Mouse (Mus musculus) kidney, adult 2 months (tissue): ENCODE results near the gene Adrb1. TPM values are rescaled to one million over a fixed set of nuclear protein-coding genes. Genes with fewer than 3 reads are reported as not detected.

Source experiments
- DNase-seq: peaks from one replicate; pipeline ENCODE4 v3.0.0; 2021
- H3K27ac ChIP-seq: fragments of 200-500 bp; 2 replicates; pipeline ENCODE4 v1.5.1; 2012; ENCODE audit warnings: low read depth, low read length, control low read depth, inconsistent platforms; ENCODE audit not compliant: insufficient read depth
- H3K27me3 ChIP-seq: fragments of 200-500 bp; replicated peaks from 2 replicates; pipeline ENCODE4 v1.6.1; 2012; ENCODE audit warnings: mild to moderate bottlenecking, moderate library complexity, low read length, inconsistent platforms; ENCODE audit not compliant: control insufficient read depth, insufficient read depth
- H3K36me3 ChIP-seq: fragments of 200-500 bp; 2 replicates; pipeline ENCODE4 v1.6.1; 2012; ENCODE audit warnings: mild to moderate bottlenecking, moderate library complexity, low read length, inconsistent platforms; ENCODE audit not compliant: control insufficient read depth, insufficient read depth
- H3K4me1 ChIP-seq: fragments of 200-500 bp; 2 replicates; pipeline ENCODE4 v1.6.1; 2011; ENCODE audit warnings: low read length; ENCODE audit not compliant: control insufficient read depth, insufficient read depth
- H3K4me3 ChIP-seq: fragments of 200-500 bp; 2 replicates; pipeline ENCODE4 v1.5.1; 2011; ENCODE audit warnings: mild to moderate bottlenecking, low read depth, low read length, control low read depth; ENCODE audit not compliant: insufficient read depth
- CTCF ChIP-seq: fragments of 200-500 bp; conservative IDR thresholded peaks from 2 replicates; pipeline ENCODE4 v1.5.1; 2011; ENCODE audit warnings: low read depth, mild to moderate bottlenecking, control low read depth, low read length, moderate library complexity, mixed read lengths; ENCODE audit not compliant: insufficient read depth, insufficient read length
- POLR2A ChIP-seq: fragments of 200-500 bp; IDR thresholded peaks from one replicate; pipeline ENCODE4 v1.6.1; 2011; ENCODE audit warnings: low read depth, low read length, control low read depth
- WGBS: fragments of 180-500 bp; shearing (Covaris S2); methylation state at CpG from one replicate; pipeline ENCODE4 v1.1.7; 2018; 5-methylcytosine and 5-hydroxymethylcytosine counted together
- polyA plus RNA-seq: library from polyadenylated mRNA; depleted of rRNA; stranded (reverse); fragments of >200 nt; gene quantifications from 2 replicates; pipeline ENCODE4 v1.2.3, GENCODE M21; 2012; rRNA removed

The Adrb1 gene
- polyA plus RNA-seq, result 2.7 and 3.4 TPM in 2 replicates

DNA sequence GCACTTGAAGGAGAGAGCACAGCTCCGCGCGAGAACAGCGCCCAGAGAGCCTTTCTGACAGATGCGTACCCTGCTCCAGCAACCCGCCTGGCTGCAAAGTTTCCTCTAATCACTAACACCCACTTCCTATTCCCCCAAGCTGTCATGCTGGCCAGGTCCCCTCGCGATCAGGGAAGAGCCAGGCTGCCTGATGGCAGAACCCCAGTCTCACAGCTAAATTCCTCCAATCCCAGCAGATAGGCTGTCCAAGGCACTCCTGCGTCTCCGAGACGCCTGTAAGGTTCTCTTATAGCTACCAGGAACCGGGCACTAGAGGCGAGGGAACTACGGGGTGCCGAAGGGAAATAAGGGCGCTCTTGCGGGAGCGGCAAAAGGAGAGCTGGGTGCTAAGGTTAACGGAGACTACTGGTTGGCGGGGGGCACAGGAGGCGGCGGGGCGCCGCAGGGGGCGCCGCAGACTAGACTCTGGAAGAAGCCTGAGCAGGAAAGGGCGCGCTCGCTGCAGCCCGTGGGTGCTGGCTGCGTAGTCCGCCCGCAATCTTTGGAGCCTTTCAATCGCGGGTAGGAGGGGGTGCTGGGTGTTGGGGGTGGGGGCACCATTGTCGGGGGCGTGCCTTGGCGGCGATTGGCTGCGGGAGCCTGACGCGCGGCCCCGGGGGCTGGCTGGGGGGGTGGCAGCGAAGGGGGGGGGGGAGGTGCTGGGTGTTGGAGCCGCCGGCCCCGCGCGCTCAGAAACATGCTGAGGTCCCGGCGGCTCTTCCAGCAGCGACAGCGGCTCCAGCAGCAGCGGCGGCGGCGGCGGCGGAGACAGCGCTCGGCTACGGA is at the start of gene Adrb1:
Gene Adrb1 (plus strand): TSS at position 813 of the 825 bp plus-strand sequence.
- no peaks in the 10 kb centered on the region for H3K36me3 ChIP-seq
- WGBS, result 2% methylated on average over 48 of the region's 63 CpGs
- peak; percentile 63 for DNase-seq
- peak within 1 kb of the TSS; percentile 36 for H3K27ac ChIP-seq
- no peak for TF ChIP-seq CTCF
- no peak for TF ChIP-seq POLR2A
- H3K4me3 ChIP-seq, result peak within 1 kb of the TSS; percentile 46
- 0 out of 2 replicates have a peak, but pooled peaks cover 2% of the 10 kb centered on the region for H3K27me3 ChIP-seq
- 0 out of 2 replicates have a peak, but pooled peaks cover 2% of the 10 kb centered on the region for H3K4me1 ChIP-seq

GRCm38 (mm10) chr19:56675690-56676089 is 46.3 kb upstream of the Adrb1 start:
- H3K27me3 ChIP-seq, result no peaks in the 10 kb centered on the region
- TF ChIP-seq POLR2A (no peak), CTCF (no peak)
- no peak overlapping the region for H3K27ac ChIP-seq
- no peaks in the 10 kb centered on the region for H3K4me1 ChIP-seq
- H3K36me3 ChIP-seq, result no peaks in the 10 kb centered on the region
- 87% methylated on average over 5 of the region's 5 CpGs for WGBS
- no peak for DNase-seq
- H3K4me3 ChIP-seq, result no peak overlapping the region

- Histone ChIP-seq H3K27ac (no peak overlapping the region), H3K36me3 (no peaks in the 10 kb centered on the region)
- 84% methylated on average over 4 of the region's 4 CpGs for WGBS
Observed at GRCm38 (mm10) chr19:56676506-56676905, 45.5 kb upstream of the Adrb1 start.

GRCm38 (mm10) chr19:56677611-56678010 is 44.4 kb upstream of the Adrb1 start:
- Histone ChIP-seq H3K27ac (no peak overlapping the region), H3K4me1 (no peaks in the 10 kb centered on the region), H3K4me3 (no peak overlapping the region), H3K27me3 (no peaks in the 10 kb centered on the region), H3K36me3 (no peaks in the 10 kb centered on the region)
- 61% methylated on average over 8 of the region's 8 CpGs for WGBS
- DNase-seq, result no peak
- TF ChIP-seq CTCF (no peak), POLR2A (no peak)

More at GRCm38 (mm10) chr19:56676506-56676905, 45.5 kb upstream of the Adrb1 start:
- no peak overlapping the region for H3K4me3 ChIP-seq
- TF ChIP-seq POLR2A, result no peak
- TF ChIP-seq CTCF, result no peak
- no peaks in the 10 kb centered on the region for H3K4me1 ChIP-seq
- DNase-seq, result no peak
- no peaks in the 10 kb centered on the region for H3K27me3 ChIP-seq

- H3K4me1 ChIP-seq, result no peaks in the 10 kb centered on the region
- no peak overlapping the region for H3K4me3 ChIP-seq
- no peak for TF ChIP-seq POLR2A
- TF ChIP-seq CTCF, result no peak
- DNase-seq, result no peak
- WGBS, result 88% methylated on average over 9 of the region's 9 CpGs
- H3K27ac ChIP-seq, result no peak overlapping the region
- H3K27me3 ChIP-seq, result no peaks in the 10 kb centered on the region
- no peaks in the 10 kb centered on the region for H3K36me3 ChIP-seq
Observed at GRCm38 (mm10) chr19:56678516-56678915, 43.5 kb upstream of the Adrb1 start.

DNA sequence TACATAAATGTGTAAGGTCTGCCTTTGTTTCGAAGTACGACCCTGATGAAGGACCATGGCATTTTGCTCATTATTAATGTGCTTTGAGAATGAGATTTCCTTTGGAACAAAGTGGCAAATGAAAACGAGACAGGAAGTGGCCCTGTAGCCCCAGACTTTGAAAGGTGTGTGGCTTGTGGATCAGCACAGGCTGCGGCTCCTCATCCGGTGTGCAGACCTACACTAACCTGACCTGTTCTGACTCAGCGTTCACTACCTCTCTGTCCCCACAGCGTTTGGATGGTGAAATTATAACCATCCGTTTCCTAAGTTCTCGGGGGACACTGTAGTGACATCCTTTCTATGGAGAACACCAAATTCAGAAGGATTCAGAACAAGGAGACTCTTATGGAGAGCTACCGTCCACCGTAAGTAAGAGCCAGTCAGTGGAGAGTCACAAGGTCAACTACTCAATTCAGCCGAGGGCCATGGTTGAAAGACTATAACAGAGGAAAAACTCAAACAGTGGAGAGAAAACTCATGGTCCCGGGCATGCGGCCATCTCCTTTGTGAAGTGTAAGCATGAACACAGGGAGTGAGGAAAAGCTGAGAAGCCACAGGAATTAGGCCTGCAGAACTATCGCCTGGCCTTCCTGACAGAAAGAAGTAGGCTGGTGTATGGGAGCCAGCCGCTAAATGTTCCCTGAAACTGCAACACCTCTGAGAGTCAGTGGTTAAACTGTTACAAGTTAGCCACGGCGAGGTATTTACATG is 42.6 kb upstream of the Adrb1 start:
- DNase-seq, result no peak
- no peaks in the 10 kb centered on the region for H3K4me1 ChIP-seq
- 67% methylated on average over 18 of the region's 18 CpGs for WGBS
- no peak overlapping the region for H3K27ac ChIP-seq
- TF ChIP-seq CTCF, result no peak
- TF ChIP-seq POLR2A, result no peak
- no peaks in the 10 kb centered on the region for H3K27me3 ChIP-seq
- no peaks in the 10 kb centered on the region for H3K36me3 ChIP-seq
- no peak overlapping the region for H3K4me3 ChIP-seq

GRCm38 (mm10) chr19:56679992-56680391 is 42.0 kb upstream of the Adrb1 start:
- no peak overlapping the region for H3K27ac ChIP-seq
- no peak for TF ChIP-seq POLR2A
- no peak for TF ChIP-seq CTCF
- H3K4me1 ChIP-seq, result no peaks in the 10 kb centered on the region
- no peaks in the 10 kb centered on the region for H3K36me3 ChIP-seq
- peak; percentile 63 for DNase-seq
- H3K4me3 ChIP-seq, result no peak overlapping the region
- WGBS, result 76% methylated on average over 7 of the region's 7 CpGs
- no peaks in the 10 kb centered on the region for H3K27me3 ChIP-seq
